Comparison of ENCODE assay signal across 32 mouse cellular contexts in the genomic region with DNA sequence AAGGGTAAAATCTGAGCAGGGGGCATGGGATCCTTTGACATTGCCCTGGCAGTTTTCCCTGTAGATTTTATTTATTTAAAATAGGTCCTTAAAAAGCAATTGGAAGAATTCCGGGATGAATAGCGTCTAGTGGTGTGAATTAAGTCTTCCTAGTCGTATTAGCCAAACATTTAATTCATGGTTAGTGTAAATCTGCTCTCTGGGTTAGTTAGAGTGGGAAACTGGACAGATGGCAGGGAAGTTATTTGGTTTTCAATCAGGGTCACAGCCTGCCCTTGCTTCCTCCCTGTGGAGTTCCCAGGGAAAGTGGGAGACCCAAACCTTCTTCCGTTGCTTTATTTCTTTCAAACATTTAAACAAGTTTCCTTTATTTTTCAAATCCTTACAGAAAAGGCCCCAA.
A peak's percentile ranks its signal among the peaks of the same experiment; 100 is the strongest.
DNase-seq lines count a peak whose midpoint lies in the region; ATAC-seq and TF ChIP-seq lines count a peak whose summit lies in the region.
"Had no signal": no experiment of that assay in that cellular context is flagged by ENCODE, and none has a peak within 500 bp of the region (broad histone marks: within the 10 kb centered on the region; RNA-seq: fewer than 3 reads in every experiment).

No protein-coding gene starts in this region.

- peak overlapping the region; percentile 56; the same call in 1 of the 2 replicates for H3K27ac ChIP-seq in forebrain, embryonic 10.5 days
- H3K27ac ChIP-seq in forebrain, embryonic 12.5 days: no peak overlapping the region
- H3K27ac ChIP-seq in intestine, embryonic 14.5 days (ENCODE audit: low read depth): peak overlapping the region; percentile 24; the same call in 1 of the 2 replicates
- no peak overlapping the region for H3K27ac ChIP-seq in intestine, embryonic 15.5 days
- H3K27ac ChIP-seq in lung, embryonic 14.5 days (ENCODE audit: low read depth): peak overlapping the region; percentile 30; the same call in 1 of the 2 replicates
- 0 out of 2 replicates have a peak overlapping the region, but pooled peaks have one; percentile 39 for H3K27ac ChIP-seq in stomach, embryonic 14.5 days (ENCODE audit: low read length)
- no peak overlapping the region for H3K27ac ChIP-seq in stomach, postnatal 0 days (replicated peaks)
- H3K27ac ChIP-seq: hindbrain, embryonic 14.5 days; limb, embryonic 12.5 days; liver, embryonic 15.5 days; midbrain, embryonic 13.5 days; neural tube, embryonic 15.5 days had no signal

- H3K9me3 ChIP-seq in forebrain, embryonic 10.5 days: no peaks in the 10 kb centered on the region
- no peaks in the 10 kb centered on the region for H3K9me3 ChIP-seq in forebrain, embryonic 12.5 days
- H3K9me3 ChIP-seq in intestine, embryonic 14.5 days (ENCODE audit: control insufficient read depth, low read length): no peaks in the 10 kb centered on the region
- no peaks in the 10 kb centered on the region for H3K9me3 ChIP-seq in intestine, embryonic 15.5 days
- H3K9me3 ChIP-seq in lung, embryonic 14.5 days (ENCODE audit: low read depth, low read length): no peaks in the 10 kb centered on the region
- no peaks in the 10 kb centered on the region for H3K9me3 ChIP-seq in stomach, embryonic 14.5 days (ENCODE audit: control insufficient read depth, low read depth, low read length)
- H3K9me3 ChIP-seq in stomach, postnatal 0 days (ENCODE audit: control insufficient read depth, low read length): no peaks in the 10 kb centered on the region
- H3K9me3 ChIP-seq: embryonic facial prominence, embryonic 12.5 days; liver, embryonic 15.5 days; midbrain, embryonic 13.5 days; neural tube, embryonic 15.5 days had no signal

- no peak for TF ChIP-seq CTCF in lung, embryonic 14.5 days (IDR thresholded peaks at IDR 0.05; ENCODE audit: low read depth)
- TF ChIP-seq CTCF in lung, adult 2 months (IDR thresholded peaks at IDR 0.05; ENCODE audit: insufficient read depth, low read length): no peak
- TF ChIP-seq CTCF in stomach, postnatal 0 days (IDR thresholded peaks at IDR 0.05; ENCODE audit: low read depth): no peak

- 72% methylated on average over 4 of the region's 4 CpGs for WGBS in forebrain, embryonic 10.5 days
- 60% methylated on average over 4 of the region's 4 CpGs for WGBS in forebrain, embryonic 12.5 days
- WGBS in intestine, embryonic 14.5 days: 30% methylated on average over 4 of the region's 4 CpGs
- WGBS in intestine, embryonic 15.5 days: 47% methylated on average over 4 of the region's 4 CpGs
- 28% methylated on average over 4 of the region's 4 CpGs for WGBS in lung, embryonic 14.5 days
- WGBS in lung, adult 2 months: 62% methylated on average over 4 of the region's 4 CpGs
- 27% methylated on average over 4 of the region's 4 CpGs for WGBS in stomach, embryonic 14.5 days
- WGBS in stomach, postnatal 0 days: 36% methylated on average over 4 of the region's 4 CpGs

- no peak overlapping the region for H3K4me3 ChIP-seq in forebrain, embryonic 10.5 days
- no peak overlapping the region for H3K4me3 ChIP-seq in forebrain, embryonic 12.5 days (replicated peaks)
- no peak overlapping the region for H3K4me3 ChIP-seq in intestine, embryonic 14.5 days (ENCODE audit: low read depth, low read length)
- no peak overlapping the region for H3K4me3 ChIP-seq in intestine, embryonic 15.5 days (replicated peaks)
- no peak overlapping the region for H3K4me3 ChIP-seq in lung, embryonic 14.5 days (ENCODE audit: low read depth, low read length)
- H3K4me3 ChIP-seq in lung, adult 2 months (replicated peaks; ENCODE audit: extremely low read depth, low read depth, low read length): no peak overlapping the region
- no peak overlapping the region for H3K4me3 ChIP-seq in stomach, embryonic 14.5 days (ENCODE audit: low read depth, low read length)
- no peak overlapping the region for H3K4me3 ChIP-seq in stomach, postnatal 0 days (ENCODE audit: low read depth, low read length)
- H3K4me3 ChIP-seq: embryonic facial prominence, embryonic 12.5 days; heart, embryonic 12.5 days; limb, embryonic 12.5 days; liver, embryonic 15.5 days; midbrain, embryonic 13.5 days; neural tube, embryonic 15.5 days had no signal

- TF ChIP-seq POLR2A in lung, adult 2 months (IDR thresholded peaks at IDR 0.05; ENCODE audit: borderline replicate concordance, extremely low read depth, low read depth, low read length): no peak

- peaks cover 29% of the 10 kb centered on the region for H3K4me1 ChIP-seq in forebrain, embryonic 10.5 days
- no peaks in the 10 kb centered on the region for H3K4me1 ChIP-seq in forebrain, embryonic 12.5 days
- H3K4me1 ChIP-seq in intestine, embryonic 14.5 days (replicated peaks; ENCODE audit: control insufficient read depth, insufficient read depth, low read length): 0 out of 2 replicates have a peak, but pooled peaks cover 4% of the 10 kb centered on the region
- H3K4me1 ChIP-seq in intestine, embryonic 15.5 days (replicated peaks): 0 out of 2 replicates have a peak, but pooled peaks cover under 1% of the 10 kb centered on the region
- H3K4me1 ChIP-seq in lung, embryonic 14.5 days (ENCODE audit: insufficient read depth): no peaks in the 10 kb centered on the region
- no peaks in the 10 kb centered on the region for H3K4me1 ChIP-seq in lung, adult 2 months (ENCODE audit: control insufficient read depth, insufficient read depth, low read length)
- H3K4me1 ChIP-seq in stomach, embryonic 14.5 days (ENCODE audit: control insufficient read depth, insufficient read depth, low read length): 0 out of 2 replicates have a peak, but pooled peaks cover 2% of the 10 kb centered on the region
- H3K4me1 ChIP-seq in stomach, postnatal 0 days (replicated peaks; ENCODE audit: control insufficient read depth, insufficient read depth): no peaks in the 10 kb centered on the region
- H3K4me1 ChIP-seq: embryonic facial prominence, embryonic 12.5 days; limb, embryonic 12.5 days; liver, embryonic 15.5 days; midbrain, embryonic 13.5 days had no signal

- H3K9ac ChIP-seq in forebrain, embryonic 12.5 days: no peak overlapping the region
- no peak overlapping the region for H3K9ac ChIP-seq in intestine, embryonic 14.5 days (ENCODE audit: low read length)
- H3K9ac ChIP-seq in intestine, embryonic 15.5 days: no peak overlapping the region
- H3K9ac ChIP-seq in lung, embryonic 14.5 days: no peak overlapping the region
- H3K9ac ChIP-seq in stomach, embryonic 14.5 days (replicated peaks; ENCODE audit: low read depth, low read length): no peak overlapping the region
- no peak overlapping the region for H3K9ac ChIP-seq in stomach, postnatal 0 days (ENCODE audit: low read length)
- H3K9ac ChIP-seq: embryonic facial prominence, embryonic 12.5 days; heart, embryonic 12.5 days; hindbrain, embryonic 14.5 days; limb, embryonic 12.5 days; liver, embryonic 15.5 days; midbrain, embryonic 13.5 days; neural tube, embryonic 15.5 days had no signal

- no peaks in the 10 kb centered on the region for H3K36me3 ChIP-seq in forebrain, embryonic 10.5 days (replicated peaks)
- H3K36me3 ChIP-seq in forebrain, embryonic 12.5 days (replicated peaks): no peaks in the 10 kb centered on the region
- H3K36me3 ChIP-seq in intestine, embryonic 14.5 days (ENCODE audit: control insufficient read depth, insufficient read depth, low read length): no peaks in the 10 kb centered on the region
- no peaks in the 10 kb centered on the region for H3K36me3 ChIP-seq in intestine, embryonic 15.5 days
- no peaks in the 10 kb centered on the region for H3K36me3 ChIP-seq in lung, embryonic 14.5 days (ENCODE audit: insufficient read depth)
- no peaks in the 10 kb centered on the region for H3K36me3 ChIP-seq in stomach, embryonic 14.5 days (ENCODE audit: control insufficient read depth, insufficient read depth, low read length)
- H3K36me3 ChIP-seq in stomach, postnatal 0 days (ENCODE audit: control insufficient read depth, insufficient read depth, low read length): no peaks in the 10 kb centered on the region
- H3K36me3 ChIP-seq: embryonic facial prominence, embryonic 12.5 days; heart, embryonic 12.5 days; limb, embryonic 12.5 days; liver, embryonic 15.5 days; midbrain, embryonic 13.5 days; neural tube, embryonic 15.5 days had no signal

- TF ChIP-seq EP300 in stomach, postnatal 0 days (optimal IDR thresholded peaks at IDR 0.05): no peak

- no peaks in the 10 kb centered on the region for H3K27me3 ChIP-seq in forebrain, embryonic 10.5 days (ENCODE audit: poor library complexity, severe bottlenecking)
- no peaks in the 10 kb centered on the region for H3K27me3 ChIP-seq in forebrain, embryonic 12.5 days
- no peaks in the 10 kb centered on the region for H3K27me3 ChIP-seq in intestine, embryonic 14.5 days (replicated peaks; ENCODE audit: control insufficient read depth, insufficient read depth, low read length)
- no peaks in the 10 kb centered on the region for H3K27me3 ChIP-seq in intestine, embryonic 15.5 days (replicated peaks)
- no peaks in the 10 kb centered on the region for H3K27me3 ChIP-seq in lung, embryonic 14.5 days (ENCODE audit: insufficient read depth, low read length)
- no peaks in the 10 kb centered on the region for H3K27me3 ChIP-seq in stomach, embryonic 14.5 days (ENCODE audit: control insufficient read depth, insufficient read depth, low read length)
- no peaks in the 10 kb centered on the region for H3K27me3 ChIP-seq in stomach, postnatal 0 days (ENCODE audit: control insufficient read depth, insufficient read depth, low read length)
- H3K27me3 ChIP-seq: CH12.LX; embryonic facial prominence, embryonic 12.5 days; heart, embryonic 12.5 days; limb, embryonic 12.5 days; liver, embryonic 15.5 days; midbrain, embryonic 13.5 days; neural tube, embryonic 15.5 days had no signal

- no peak for ATAC-seq in forebrain, embryonic 12.5 days (ENCODE audit: low FRiP score)
- no peak for ATAC-seq in intestine, embryonic 14.5 days (replicated peaks; ENCODE audit: low FRiP score, low TSS enrichment, low read depth)
- ATAC-seq in intestine, embryonic 15.5 days: no peak
- no peak for ATAC-seq in lung, embryonic 14.5 days (ENCODE audit: insufficient read depth)
- ATAC-seq in stomach, embryonic 14.5 days (ENCODE audit: insufficient number of reproducible peaks, insufficient read depth, low FRiP score, low read depth): no peak
- no peak for ATAC-seq in stomach, postnatal 0 days (ENCODE audit: low FRiP score, low TSS enrichment)
- ATAC-seq: activated CD4-positive, CD25-positive, alpha-beta regulatory T cell, adult 4 months; inflammation-experienced regulatory T-cells, adult 6 months; midbrain, embryonic 13.5 days had no signal

- H3K4me2 ChIP-seq in forebrain, embryonic 12.5 days: no peak overlapping the region
- no peak overlapping the region for H3K4me2 ChIP-seq in intestine, embryonic 14.5 days (ENCODE audit: low read length)
- no peak overlapping the region for H3K4me2 ChIP-seq in intestine, embryonic 15.5 days (replicated peaks)
- no peak overlapping the region for H3K4me2 ChIP-seq in lung, embryonic 14.5 days
- no peak overlapping the region for H3K4me2 ChIP-seq in stomach, embryonic 14.5 days (replicated peaks; ENCODE audit: low read depth, low read length)
- H3K4me2 ChIP-seq in stomach, postnatal 0 days (replicated peaks; ENCODE audit: low read depth): no peak overlapping the region
- H3K4me2 ChIP-seq: embryonic facial prominence, embryonic 12.5 days; heart, embryonic 12.5 days; hindbrain, embryonic 14.5 days; limb, embryonic 12.5 days; liver, embryonic 15.5 days; midbrain, embryonic 13.5 days; neural tube, embryonic 15.5 days had no signal

- no peak for DNase-seq in forebrain, embryonic 10.5 days (ENCODE audit: extremely low spot score, low spot score)
- no peak for DNase-seq in intestine, embryonic 14.5 days (ENCODE audit: low spot score)
- peak; percentile 38 for DNase-seq in lung, embryonic 14.5 days
- no peak for DNase-seq in lung, adult 2 months
- DNase-seq in stomach, postnatal 0 days (ENCODE audit: low spot score): no peak
- DNase-seq: adrenal gland, adult 8-10 months; cerebellum, adult 11 months; cerebellum, adult 9-10 months; cerebellum, postnatal 36 days; gastrocnemius, postnatal 25 days; heart, adult 18-20 months; heart, postnatal 4 days; kidney, postnatal 14 days; layer of hippocampus, adult 9-11 months; lung, postnatal 14 days; retina, postnatal 1 day; right cerebral cortex, postnatal 14 days; thymus, adult 18-20 months; thymus, postnatal 25 days had no signal

Comparison
In these comparisons a context has a peak if more than half of its experiments do, and no peak if none do; other contexts are left out.
1. H3K27ac ChIP-seq: peak in forebrain, embryonic 10.5 days (single experiment), intestine, embryonic 14.5 days (single experiment), lung, embryonic 14.5 days (single experiment) and stomach, embryonic 14.5 days (single experiment); none in forebrain, embryonic 12.5 days (single experiment), intestine, embryonic 15.5 days (single experiment) and stomach, postnatal 0 days (single experiment).